Mouse (Mus musculus) cerebellum, adult 2 months (tissue): Measurements from ENCODE around the gene Rprd2. TPM values are rescaled to one million over a fixed set of nuclear protein-coding genes. Genes with fewer than 3 reads are reported as not detected.

Experiments
- DNase-seq, 2 experiments: peaks; one replicate each; pipeline ENCODE4 v3.0.0; 2021
- H3K27ac ChIP-seq: fragments of 200-500 bp; 2 replicates; pipeline ENCODE4 v1.5.1; 2012; ENCODE audit warnings: low read length, control low read depth, inconsistent platforms; ENCODE audit not compliant: insufficient read depth
- H3K27me3 ChIP-seq: fragments of 200-500 bp; 2 replicates; pipeline ENCODE4 v1.6.1; 2012; ENCODE audit warnings: inconsistent platforms, mild to moderate bottlenecking, low read length, moderate library complexity; ENCODE audit not compliant: control insufficient read depth, insufficient read depth
- H3K4me1 ChIP-seq: fragments of 200-500 bp; 2 replicates; pipeline ENCODE4 v1.6.1; 2011; ENCODE audit warnings: low read length; ENCODE audit not compliant: control insufficient read depth, insufficient read depth
- H3K4me3 ChIP-seq: fragments of 200-500 bp; replicated peaks from 2 replicates; pipeline ENCODE3; 2011; ENCODE audit warnings: mild to moderate bottlenecking, low read depth, low read length, control low read depth; ENCODE audit not compliant: insufficient read depth
- CTCF ChIP-seq: fragments of 200-500 bp; IDR thresholded peaks from 2 replicates; pipeline ENCODE4 v1.5.1; 2011; ENCODE audit warnings: low read depth, mild to moderate bottlenecking, control low read depth, low read length, moderate library complexity, borderline replicate concordance; ENCODE audit not compliant: insufficient read depth
- POLR2A ChIP-seq: fragments of 200-500 bp; IDR thresholded peaks from 2 replicates; pipeline ENCODE4 v1.6.1; 2011; ENCODE audit warnings: low read length, control low read depth, borderline replicate concordance; ENCODE audit not compliant: insufficient read depth
- WGBS: fragments of 180-500 bp; shearing (Covaris S2); methylation state at CpG from one replicate; pipeline ENCODE4 v1.1.7; 2018; 5-methylcytosine and 5-hydroxymethylcytosine counted together
- polyA plus RNA-seq: library from polyadenylated mRNA; depleted of rRNA; stranded (reverse); fragments of >200 nt; gene quantifications from 2 replicates; pipeline ENCODE4 v1.2.3, GENCODE M21; 2012

Gene Rprd2
- polyA plus RNA-seq, 1 experiment: 27.4 TPM

DNA sequence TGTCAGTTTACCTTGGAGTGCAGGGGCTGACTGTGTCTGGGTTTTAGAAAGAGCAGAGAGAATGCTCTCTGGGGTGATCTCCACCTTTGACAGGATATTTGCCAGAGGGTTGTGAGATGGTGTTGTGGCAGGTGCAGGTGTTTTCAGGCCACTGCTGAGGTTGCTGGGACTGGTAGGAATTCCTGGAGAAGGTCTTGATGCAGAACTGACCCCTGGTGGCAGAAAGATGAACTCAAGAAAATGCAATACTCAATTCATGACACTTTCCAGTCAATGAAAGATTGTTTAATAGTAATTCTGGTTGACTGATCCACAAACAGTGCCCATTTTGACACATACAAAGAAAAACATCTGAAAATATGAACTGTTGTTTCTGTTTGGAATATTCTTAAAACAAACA lies 46.7 kb downstream of the Rprd2 start:
- no peak for TF ChIP-seq POLR2A
- TF ChIP-seq CTCF: peak; percentile 37; the same call in 1 of the 2 replicates
- Histone ChIP-seq H3K4me1 (no peaks in the 10 kb centered on the region), H3K27ac (no peak overlapping the region), H3K4me3 (no peak overlapping the region), H3K27me3 (no peaks in the 10 kb centered on the region)
- no peak for DNase-seq

DNA sequence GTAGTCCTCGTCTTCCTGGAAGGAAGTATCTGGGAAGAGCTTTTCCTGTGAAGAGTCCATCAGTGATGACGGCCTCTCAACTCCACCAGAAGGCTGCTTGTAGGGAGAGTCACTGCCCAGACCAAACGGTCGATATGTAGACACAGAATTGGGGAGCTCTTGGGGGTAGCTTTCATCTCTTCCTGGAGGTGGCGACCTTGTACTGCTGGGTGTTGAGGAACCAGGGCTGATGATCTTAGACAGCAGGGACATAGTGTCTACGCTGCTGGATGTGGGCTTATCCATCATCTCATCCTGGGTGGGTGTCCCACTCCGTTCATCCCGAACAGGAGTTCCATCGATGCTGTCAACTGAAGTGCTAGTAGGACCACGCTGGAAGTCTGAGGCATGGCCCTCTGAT lies 53.1 kb downstream of the Rprd2 start:
- TF ChIP-seq POLR2A: no peak
- peak; percentile 33; the same call in 1 of the 2 replicates for TF ChIP-seq CTCF
- Histone ChIP-seq H3K4me1 (no peaks in the 10 kb centered on the region), H3K27ac (no peak overlapping the region), H3K4me3 (no peak overlapping the region), H3K27me3 (no peaks in the 10 kb centered on the region)
- WGBS: 89% methylated on average over 10 of the region's 10 CpGs
- DNase-seq: no peak

DNA sequence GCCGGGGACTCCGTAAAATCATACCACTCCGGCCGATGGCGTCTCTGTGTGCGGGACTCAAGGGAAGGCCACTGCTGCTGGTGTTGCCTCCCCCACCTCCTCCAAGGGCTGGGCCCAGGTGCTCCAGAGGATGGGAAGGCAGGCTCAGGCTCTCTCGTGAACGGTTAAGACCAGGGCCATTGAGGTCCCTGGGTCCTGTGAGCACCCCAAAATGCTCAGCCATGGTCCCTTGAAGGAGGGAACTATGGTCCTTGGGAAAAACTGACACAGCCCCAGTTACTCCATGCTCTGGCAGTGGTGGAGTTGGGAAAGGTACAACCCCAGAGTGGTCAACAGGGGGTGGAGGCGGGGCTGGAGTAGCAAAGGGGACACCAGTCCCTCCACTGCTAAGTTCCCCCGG lies 54.9 kb downstream of the Rprd2 start:
- Histone ChIP-seq H3K4me3 (no peak overlapping the region), H3K27ac (no peak overlapping the region), H3K4me1 (no peaks in the 10 kb centered on the region), H3K27me3 (no peaks in the 10 kb centered on the region)
- DNase-seq: no peak
- TF ChIP-seq POLR2A: no peak
- TF ChIP-seq CTCF: no peak
- 75% methylated on average over 10 of the region's 10 CpGs for WGBS

DNA sequence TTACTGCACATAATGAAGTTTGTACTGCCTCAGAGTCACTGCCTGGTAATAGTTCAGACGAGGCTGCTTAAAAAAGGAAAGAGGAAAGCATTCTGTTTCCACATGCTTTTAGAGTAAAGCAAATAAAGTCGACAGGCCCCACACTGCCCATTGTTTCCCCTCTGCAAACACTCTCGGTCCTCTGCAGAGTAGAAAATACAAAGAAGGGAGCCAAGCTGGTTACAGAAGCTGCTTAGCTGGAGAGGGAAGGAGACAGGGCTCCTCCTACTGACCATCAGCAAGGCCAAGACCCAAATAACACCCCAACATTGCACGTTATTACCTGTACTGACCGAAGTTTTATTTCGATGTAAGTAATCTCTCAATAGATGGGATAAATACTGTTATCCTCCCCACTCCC lies 55.7 kb downstream of the Rprd2 start:
- no peak for TF ChIP-seq POLR2A
- no peak for TF ChIP-seq CTCF
- Histone ChIP-seq H3K4me3 (no peak overlapping the region), H3K4me1 (no peaks in the 10 kb centered on the region), H3K27me3 (no peaks in the 10 kb centered on the region), H3K27ac (no peak overlapping the region)
- DNase-seq: no peak
- WGBS: 50% methylated on average over 6 of the region's 6 CpGs

DNA sequence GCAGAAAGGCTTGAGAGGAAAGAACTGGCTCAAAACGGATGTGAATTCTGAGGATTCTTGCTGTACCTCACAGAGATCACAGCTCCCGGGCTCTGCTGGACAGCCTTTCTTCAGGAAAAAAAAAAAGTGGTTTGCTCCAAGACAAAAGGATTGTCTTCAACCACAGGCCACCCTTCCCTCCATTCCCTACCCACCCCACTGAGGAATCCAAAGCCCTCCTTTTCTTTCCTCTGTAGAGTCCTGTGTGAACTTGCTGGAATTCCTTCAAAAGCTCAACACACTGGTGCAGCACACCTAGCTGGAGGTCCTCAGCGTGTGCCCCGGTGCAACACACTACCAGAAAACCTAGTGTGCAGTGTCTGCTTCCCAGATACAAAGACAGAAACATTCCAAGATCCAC lies 56.9 kb downstream of the Rprd2 start:
- Histone ChIP-seq H3K4me3 (no peak overlapping the region), H3K27ac (no peak overlapping the region), H3K27me3 (no peaks in the 10 kb centered on the region), H3K4me1 (no peaks in the 10 kb centered on the region)
- WGBS: 60% methylated on average over 4 of the region's 4 CpGs
- TF ChIP-seq CTCF (no peak), POLR2A (no peak)
- no peak for DNase-seq

DNA sequence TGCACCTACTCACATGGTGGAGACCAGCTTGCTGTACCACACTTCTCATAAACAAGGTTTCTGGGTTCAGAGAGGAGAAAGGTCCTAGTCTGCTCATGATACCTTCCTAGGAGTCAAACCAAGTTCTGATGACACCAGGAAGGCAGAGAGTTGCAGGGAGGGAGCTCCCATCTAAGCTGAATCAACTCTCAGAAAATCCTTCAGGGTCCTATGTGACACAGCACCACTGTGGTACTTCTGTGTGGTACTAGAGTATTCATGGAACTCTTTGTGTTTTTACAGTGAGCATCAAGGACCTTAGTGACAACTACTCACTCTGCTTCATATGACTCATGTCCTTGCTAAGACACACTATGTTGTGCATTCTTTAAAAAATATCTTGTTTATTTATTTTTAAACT lies 58.0 kb downstream of the Rprd2 start:
- no peak overlapping the region for H3K27ac ChIP-seq
- H3K4me1 ChIP-seq: no peaks in the 10 kb centered on the region
- no peak for DNase-seq
- TF ChIP-seq CTCF (no peak), POLR2A (no peak)
- H3K27me3 ChIP-seq: no peaks in the 10 kb centered on the region
- no peak overlapping the region for H3K4me3 ChIP-seq

DNA sequence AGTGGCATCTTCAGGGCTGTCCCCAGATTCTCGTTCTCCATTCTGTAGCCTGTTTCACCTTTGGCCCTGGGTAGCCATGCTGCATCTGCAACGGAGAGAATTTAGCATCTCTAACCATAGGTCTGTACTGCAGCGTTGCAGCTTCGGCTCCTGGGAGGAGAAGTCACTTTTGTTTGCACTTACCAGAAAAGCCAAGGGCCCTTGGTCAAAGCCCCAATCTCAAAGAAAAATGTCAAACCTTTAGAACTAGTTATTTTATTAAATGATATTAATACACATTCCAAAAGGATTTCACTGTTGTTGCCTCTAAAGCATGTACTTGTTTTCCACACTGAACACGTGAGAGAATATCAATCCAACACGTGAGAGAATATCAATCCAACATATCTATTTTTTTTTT lies 58.6 kb downstream of the Rprd2 start, which contains the start of gene Tars2:
Gene Tars2, minus strand, starts transcription at position 101 of the 400 bp plus-strand sequence.
- no peak for TF ChIP-seq CTCF
- no peak for TF ChIP-seq POLR2A
- H3K27me3 ChIP-seq: no peaks in the 10 kb centered on the region
- DNase-seq: no peak
- H3K4me3 ChIP-seq: no peak within 1 kb of the TSS
- 89% methylated on average over 6 of the region's 6 CpGs for WGBS
- no peak within 1 kb of the TSS for H3K27ac ChIP-seq
- no peaks in the 10 kb centered on the region for H3K4me1 ChIP-seq

DNA sequence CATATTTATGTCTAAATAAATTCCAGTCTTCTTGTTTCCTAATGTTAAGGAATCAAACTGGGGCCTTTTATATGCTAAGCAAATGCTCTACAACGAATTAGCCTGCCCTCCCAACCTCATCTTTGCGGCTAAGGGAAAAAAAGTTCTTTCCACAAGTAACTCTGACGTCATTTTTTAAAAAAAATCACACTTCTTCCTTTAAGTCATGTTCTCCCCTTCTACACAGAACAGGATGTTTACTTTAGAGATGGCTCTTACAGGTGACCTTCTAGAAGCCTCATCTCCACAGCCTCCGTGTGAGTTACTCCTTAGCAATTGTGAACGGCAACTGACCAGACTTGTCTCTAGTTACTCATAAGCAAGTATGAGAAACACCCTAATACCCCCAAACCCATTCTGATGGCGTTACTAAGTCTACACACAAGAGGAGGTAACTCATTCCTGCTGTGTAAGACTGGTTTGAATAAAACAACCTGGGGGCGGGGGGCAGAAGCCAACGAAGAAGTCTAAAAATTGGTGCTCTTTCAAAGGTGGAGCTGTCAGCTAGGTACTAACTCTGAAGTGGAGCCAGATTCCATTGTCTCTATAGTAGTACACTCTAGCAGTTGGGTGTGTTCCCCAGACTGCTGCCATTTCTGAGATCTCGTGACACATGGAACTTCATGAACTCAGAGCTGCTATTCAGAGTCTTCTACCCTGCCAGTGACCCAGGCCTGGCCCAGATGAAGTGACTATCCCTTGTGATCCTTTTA lies 60.0 kb downstream of the Rprd2 start:
- Histone ChIP-seq H3K4me3 (no peak overlapping the region), H3K4me1 (no peaks in the 10 kb centered on the region), H3K27me3 (no peaks in the 10 kb centered on the region), H3K27ac (no peak overlapping the region)
- 54% methylated on average over 9 of the region's 9 CpGs for WGBS
- DNase-seq: no peak
- no peak for TF ChIP-seq POLR2A
- TF ChIP-seq CTCF: no peak

DNA sequence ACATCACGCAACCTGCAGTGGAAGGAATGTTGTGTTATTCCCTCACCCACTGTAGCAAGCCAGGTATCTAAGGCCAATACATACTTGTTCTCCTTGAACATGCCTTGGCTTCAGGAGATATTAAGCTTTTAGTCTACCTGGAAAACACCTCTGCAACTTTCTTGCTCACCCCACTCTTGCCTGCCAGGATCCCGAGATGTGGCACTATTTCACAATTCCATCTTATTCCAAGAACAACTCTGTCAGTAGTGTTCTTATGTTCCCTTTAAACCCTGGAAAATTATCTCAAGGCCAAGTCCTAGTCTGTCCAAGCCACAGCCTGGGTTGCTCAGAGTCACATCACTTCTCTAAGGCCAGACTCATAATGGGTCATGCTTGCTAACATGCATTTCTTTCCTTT lies 61.9 kb downstream of the Rprd2 start:
- no peaks in the 10 kb centered on the region for H3K27me3 ChIP-seq
- no peak for DNase-seq
- H3K4me1 ChIP-seq: no peaks in the 10 kb centered on the region
- H3K4me3 ChIP-seq: no peak overlapping the region
- TF ChIP-seq POLR2A (no peak), CTCF (no peak)
- no peak overlapping the region for H3K27ac ChIP-seq
- 84% methylated on average over 2 of the region's 2 CpGs for WGBS
